Mouse (Mus musculus): ENCODE measurements at regions not wholly inside any gene's neighbourhood (a gene's known extent, or its start where the extent isn't known, plus 50 kb on each side); places are given as distances from the start of the nearest gene placed in this dataset.

GRCm38 (mm10) chr8:53279162-53279561, 232.4 kb upstream of the Aga start:
- peak; percentile 28 for DNase-seq (ENCODE audit: low read depth, low spot score)

GRCm38 (mm10) chr8:53281041-53281440, 230.5 kb upstream of the Aga start:
- no peak for DNase-seq (ENCODE audit: low read depth, low spot score)

Measured in brain, adult 2 months (tissue).